Mouse (Mus musculus) T-helper 2 cell (primary cell): ENCODE results near the gene Ube2d1.

Source experiments
- in situ Hi-C: fragments of 300-600 bp; cut with MboI, MseI; formaldehyde crosslinking; loops from one replicate; pipeline ENCODE4 v1.15.1; 2025; ENCODE audit warnings: high pct_unique_total_duplicates

The Ube2d1 gene

GRCm38 (mm10) chr10:71225894-71226293 lies 59.2 kb downstream of the Ube2d1 start:
- in situ Hi-C loops: loop anchor here (10.0 kb wide), 1 partner anchor 911 kb away; no protein-coding TSS in a partner anchor

GRCm38 (mm10) chr10:71223101-71223500 lies 62.0 kb downstream of the Ube2d1 start:
- in situ Hi-C loops: loop anchor here (10.0 kb wide), 1 partner anchor 908 kb away; no protein-coding TSS in a partner anchor

DNA sequence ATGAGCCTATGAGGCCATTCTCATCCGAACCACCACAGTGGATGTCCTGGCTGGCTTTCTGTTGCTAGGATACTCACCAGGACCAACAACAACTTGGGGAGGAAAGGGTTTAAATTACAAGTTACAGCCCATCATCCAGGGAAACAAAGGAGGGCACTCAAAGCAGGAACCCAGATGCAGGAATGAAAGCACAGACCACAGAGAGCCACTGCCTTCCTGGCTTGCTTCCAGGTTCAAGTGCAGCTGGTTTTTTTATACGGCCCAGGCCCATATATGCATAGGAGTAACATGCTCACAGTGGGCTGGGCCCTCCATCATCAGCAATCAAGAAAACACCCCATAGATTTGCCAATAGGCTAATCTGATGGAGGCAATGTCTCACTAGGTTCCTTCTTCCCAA lies 62.4 kb downstream of the Ube2d1 start:
- in situ Hi-C loops: loop anchor here (10.0 kb wide), 1 partner anchor 908 kb away; no protein-coding TSS in a partner anchor

- in situ Hi-C loops: no loop called here
Measured at GRCm38 (mm10) chr10:71218228-71218892, 66.7 kb downstream of the Ube2d1 start.

GRCm38 (mm10) chr10:71215996-71216395 lies 69.1 kb downstream of the Ube2d1 start:
- in situ Hi-C loops: no loop called here
